Mouse (Mus musculus) G1E-ER4 (cell line): ENCODE measurements around the gene Enpp7. TPM values are rescaled to one million over a fixed set of nuclear protein-coding genes. Genes with fewer than 3 reads are reported as not detected.

Experiments used
- GATA1 ChIP-seq: IDR thresholded peaks from one replicate; pipeline ENCODE4 v1.8.0; 2012; ENCODE audit warnings: low read length, inconsistent platforms
- polyA plus RNA-seq: library from polyadenylated mRNA; stranded (reverse); fragments of >175 nt; gene quantifications from 2 replicates; pipeline ENCODE4 v1.2.3, GENCODE M21; 2012

Enpp7 gene
- polyA plus RNA-seq, 1 experiment: not detected

GRCm38 (mm10) chr11:119038744-119039484, 50.9 kb downstream of the Enpp7 start:
- no peak for TF ChIP-seq GATA1

GRCm38 (mm10) chr11:119039732-119040512, 51.9 kb downstream of the Enpp7 start:
- TF ChIP-seq GATA1: no peak

- no peak for TF ChIP-seq GATA1
Measured at GRCm38 (mm10) chr11:119040600-119041324, 52.8 kb downstream of the Enpp7 start, which contains the start of gene Cbx8. Gene Cbx8 (minus strand): TSS chr11:119040969.

- no peak for TF ChIP-seq GATA1
Measured at GRCm38 (mm10) chr11:119041325-119041716, 53.3 kb downstream of the Enpp7 start.

GRCm38 (mm10) chr11:119041750-119042465, 53.9 kb downstream of the Enpp7 start:
- no peak for TF ChIP-seq GATA1

Other genes starting within 250 kb of the Enpp7 start
- gene Rbfox3, start 76.6 kb upstream of the Enpp7 start, polyA plus RNA-seq: not detected in 2 replicates
- gene Cbx2, start 34.8 kb downstream of the Enpp7 start, polyA plus RNA-seq: not detected in 2 replicates
- not detected in 2 replicates for gene Cbx8, start 52.8 kb downstream of the Enpp7 start, polyA plus RNA-seq
- not detected in 2 replicates for gene Cbx4, start 98.0 kb downstream of the Enpp7 start, polyA plus RNA-seq
- gene Tbc1d16, start 240.3 kb downstream of the Enpp7 start, polyA plus RNA-seq: not detected in 2 replicates
- not detected in 2 replicates for gene Ccdc40, start 240.4 kb downstream of the Enpp7 start, polyA plus RNA-seq